Mouse (Mus musculus): Measurements from ENCODE around the gene Apool. TPM values are rescaled to one million over a fixed set of nuclear protein-coding genes. Genes with fewer than 3 reads are reported as not detected.
"Not testable (repeated sequence)": the region's sequence is repeated elsewhere in the genome, so short reads cannot be mapped to it uniquely, and the experiment has no call there.

Gene Apool
- polyA plus RNA-seq, 1 experiment from 2014 or later, result 88.0 TPM

DNA sequence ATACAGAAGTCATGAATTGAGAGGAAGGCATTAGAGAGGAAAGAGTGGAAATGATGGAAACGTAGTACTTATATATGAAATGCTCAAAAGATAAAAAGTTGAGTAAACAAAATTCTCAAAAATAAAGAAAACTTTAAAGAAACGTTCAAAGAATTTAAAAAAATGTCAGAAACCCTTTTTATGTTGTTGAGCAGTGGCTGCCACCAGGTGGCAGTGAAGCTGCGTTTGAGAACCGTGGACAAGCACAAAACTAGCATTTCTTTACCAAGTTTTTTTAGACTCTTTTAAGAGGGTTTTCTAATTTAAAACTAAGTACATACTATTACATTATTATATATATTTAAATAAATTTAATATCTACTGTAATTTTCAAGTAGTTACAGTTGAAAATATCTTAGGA, 57.3 kb downstream of the Apool start:
- H3K27ac ChIP-seq (replicated peaks; ENCODE audit: low read depth, low read length), result no peak overlapping the region
- no peak overlapping the region for H3K4me2 ChIP-seq (ENCODE audit: low read depth, severe bottlenecking)
- H3K4me1 ChIP-seq (ENCODE audit: control insufficient read depth, insufficient read depth, low read length), result no peaks in the 10 kb centered on the region
- DNase-seq (ENCODE audit: low spot score) (no peak), ATAC-seq (ENCODE audit: insufficient number of reproducible peaks, low FRiP score, low TSS enrichment, low read depth) (no peak)
- no peaks in the 10 kb centered on the region for H3K27me3 ChIP-seq (ENCODE audit: control insufficient read depth, insufficient read depth, low read length)
- H3K9me3 ChIP-seq (ENCODE audit: control insufficient read depth, low read length), result peaks cover 6% of the 10 kb centered on the region; the same call in 1 of the 2 replicates
- no peaks in the 10 kb centered on the region for H3K36me3 ChIP-seq (ENCODE audit: control insufficient read depth, insufficient read depth, low read length)
- H3K9ac ChIP-seq (ENCODE audit: low read length), result no peak overlapping the region
- 43% methylated on average over 4 of the region's 4 CpGs for WGBS
- no peak overlapping the region for H3K4me3 ChIP-seq (ENCODE audit: low read depth, low read length)

DNA sequence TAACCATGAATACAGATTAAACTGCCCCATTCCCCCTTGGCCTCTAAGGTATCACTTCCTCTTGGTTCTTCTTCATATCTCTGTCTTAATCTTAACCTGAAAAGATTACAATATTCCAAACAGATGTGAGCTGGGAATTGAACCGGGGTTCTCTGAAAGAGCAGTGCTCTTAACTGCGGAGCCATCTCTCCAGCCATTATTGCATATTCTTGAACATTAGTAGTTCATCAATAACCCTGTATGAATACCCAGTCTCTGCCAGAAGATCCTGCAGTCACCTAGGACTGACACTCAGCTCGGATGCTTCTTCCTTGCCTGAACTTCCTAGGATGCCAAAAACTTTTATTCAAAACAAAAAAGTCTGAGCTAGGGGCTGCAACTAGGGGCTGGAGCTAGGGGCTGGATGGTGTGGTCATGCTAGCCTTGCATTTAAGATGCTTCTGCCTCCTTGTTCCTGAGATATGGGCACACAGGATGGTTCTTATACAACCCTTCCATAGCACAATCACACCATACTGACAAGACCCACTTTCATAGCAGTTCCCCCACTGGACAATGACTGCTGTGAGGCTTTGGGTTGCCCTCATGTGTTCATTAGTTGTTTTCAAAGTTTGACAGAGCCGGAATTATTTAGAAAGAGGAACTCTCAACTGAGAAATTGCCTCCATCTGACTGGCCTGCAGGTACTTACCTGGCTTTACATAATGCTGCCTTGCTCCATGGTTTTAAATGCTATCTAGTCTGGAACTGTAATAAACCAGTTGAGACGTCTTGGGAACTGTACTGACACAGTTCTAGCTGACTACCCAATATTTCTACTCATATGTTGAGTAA, 59.7 kb downstream of the Apool start:
- DNase-seq (ENCODE audit: low spot score), result peak; percentile 52
- H3K9ac ChIP-seq (ENCODE audit: low read length); H3K4me2 ChIP-seq (ENCODE audit: low read depth, severe bottlenecking); H3K27ac ChIP-seq (replicated peaks; ENCODE audit: low read depth, low read length); H3K4me3 ChIP-seq (ENCODE audit: low read depth, low read length); H3K9me3 ChIP-seq (ENCODE audit: control insufficient read depth, low read length); H3K4me1 ChIP-seq (ENCODE audit: control insufficient read depth, insufficient read depth, low read length); H3K27me3 ChIP-seq (ENCODE audit: control insufficient read depth, insufficient read depth, low read length); H3K36me3 ChIP-seq (ENCODE audit: control insufficient read depth, insufficient read depth, low read length): not testable (repeated sequence)
- ATAC-seq (ENCODE audit: insufficient number of reproducible peaks, low FRiP score, low TSS enrichment, low read depth), result peak; percentile 99
- WGBS, result 86% methylated on average over 5 of the region's 5 CpGs

DNA sequence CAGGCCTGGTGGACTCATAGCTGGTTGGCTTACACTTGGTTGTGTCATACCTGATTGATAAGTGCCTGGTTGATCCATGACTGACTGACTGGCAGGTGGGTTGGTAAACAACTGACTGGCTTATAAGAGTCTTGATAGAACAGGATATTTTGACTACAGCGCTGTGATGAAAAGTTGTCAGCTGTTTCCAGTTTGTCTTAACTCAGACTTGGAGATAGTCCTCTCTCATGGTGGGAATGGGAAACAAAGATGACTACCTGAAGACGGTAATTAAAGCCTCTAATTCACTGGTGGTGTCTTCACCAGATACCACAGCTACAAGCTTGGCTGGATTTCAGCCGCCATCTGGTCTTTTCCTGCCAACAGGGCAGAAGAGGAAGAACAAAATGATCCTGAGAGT, 95.5 kb downstream of the Apool start, which contains the start of gene Satl1:
TSS of gene Satl1 (minus strand) at position 101 of the 400 bp plus-strand sequence.
- ATAC-seq (ENCODE audit: insufficient number of reproducible peaks, low FRiP score, low TSS enrichment, low read depth), result no peak
- H3K27me3 ChIP-seq (ENCODE audit: control insufficient read depth, insufficient read depth, low read length), result no peaks in the 10 kb centered on the region
- H3K4me1 ChIP-seq (ENCODE audit: control insufficient read depth, insufficient read depth, low read length), result no peaks in the 10 kb centered on the region
- H3K9ac ChIP-seq (ENCODE audit: low read length), result no peak within 1 kb of the TSS
- no peaks in the 10 kb centered on the region for H3K36me3 ChIP-seq (ENCODE audit: control insufficient read depth, insufficient read depth, low read length)
- H3K27ac ChIP-seq (replicated peaks; ENCODE audit: low read depth, low read length), result no peak within 1 kb of the TSS
- no peaks in the 10 kb centered on the region for H3K9me3 ChIP-seq (ENCODE audit: control insufficient read depth, low read length)
- 91% methylated on average over 3 of the region's 3 CpGs for WGBS
- H3K4me2 ChIP-seq (ENCODE audit: low read depth, severe bottlenecking), result no peak within 1 kb of the TSS
- H3K4me3 ChIP-seq (ENCODE audit: low read depth, low read length), result no peak within 1 kb of the TSS
- DNase-seq (ENCODE audit: low spot score), result no peak

DNA sequence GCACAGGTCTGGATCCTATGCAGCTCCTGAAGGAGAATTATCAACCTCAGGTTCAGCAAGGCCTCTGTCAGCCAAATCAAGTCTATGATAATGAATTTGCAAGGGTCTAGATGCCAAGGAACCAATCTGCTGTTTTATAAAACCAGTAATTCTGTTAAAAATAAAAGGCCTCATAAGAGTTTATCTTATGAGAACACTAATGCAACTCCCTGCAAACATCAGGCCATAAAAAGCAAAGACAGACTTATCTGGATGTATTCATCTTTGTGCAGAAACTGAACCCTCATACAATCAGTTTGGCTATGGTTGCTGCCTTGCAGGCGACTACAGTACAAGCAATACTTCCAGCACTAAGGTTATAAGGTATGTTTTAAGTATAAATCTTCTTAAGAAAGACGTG, 101.2 kb downstream of the Apool start:
- H3K36me3 ChIP-seq (ENCODE audit: control insufficient read depth, insufficient read depth, low read length), result no peaks in the 10 kb centered on the region
- 70% methylated on average over 2 of the region's 2 CpGs for WGBS

More for the DNA sequence above, 101.2 kb downstream of the Apool start:
- no peaks in the 10 kb centered on the region for H3K27me3 ChIP-seq (ENCODE audit: control insufficient read depth, insufficient read depth, low read length)
- H3K4me2 ChIP-seq (ENCODE audit: low read depth, severe bottlenecking), result no peak overlapping the region
- H3K4me1 ChIP-seq (ENCODE audit: control insufficient read depth, insufficient read depth, low read length), result no peaks in the 10 kb centered on the region
- H3K4me3 ChIP-seq (ENCODE audit: low read depth, low read length), result no peak overlapping the region
- no peak for ATAC-seq (ENCODE audit: insufficient number of reproducible peaks, low FRiP score, low TSS enrichment, low read depth)
- no peak overlapping the region for H3K27ac ChIP-seq (replicated peaks; ENCODE audit: low read depth, low read length)
- no peaks in the 10 kb centered on the region for H3K9me3 ChIP-seq (ENCODE audit: control insufficient read depth, low read length)
- no peak for DNase-seq (ENCODE audit: low spot score)
- no peak overlapping the region for H3K9ac ChIP-seq (ENCODE audit: low read length)

Other genes with a start within 250 kb of the Apool start
- gene 4933403O08Rik, start 72.3 kb upstream of the Apool start, polyA plus RNA-seq (2014; fragmentation: Nextera tagmentation; extraction: Ambion mirVana), result not detected in 2 replicates
- not detected in 2 replicates for gene Satl1, start 95.4 kb downstream of the Apool start, polyA plus RNA-seq (2014; fragmentation: Nextera tagmentation; extraction: Ambion mirVana)
- not detected in 2 replicates for gene 2010106E10Rik, start 183.9 kb downstream of the Apool start, polyA plus RNA-seq (2014; fragmentation: Nextera tagmentation; extraction: Ambion mirVana)